Mouse (Mus musculus) skeletal muscle tissue, postnatal 0 days (tissue): Measurements from ENCODE around the gene Tmem33. TPM values are rescaled to one million over a fixed set of nuclear protein-coding genes. Genes with fewer than 3 reads are reported as not detected.

Experiments
- polyA plus RNA-seq: library from polyadenylated mRNA; unstranded; fragments of >200 nt; fragmentation: Nextera tagmentation; extraction: Ambion mirVana; gene quantifications from 2 replicates; pipeline ENCODE4 v1.2.1, GENCODE M21; 2015

Tmem33 gene
- polyA plus RNA-seq: 44.0 and 47.4 TPM in 2 replicates

GRCm38 (mm10) chr5:67260531-67261371, at the start of gene Tmem33:
Tmem33 (plus strand) TSS chr5:67260565.

GRCm38 (mm10) chr5:67306698-67307521, 46.5 kb downstream of the Tmem33 start, which contains the start of gene Slc30a9:
Slc30a9 (plus strand) TSS chr5:67306955.

Other genes starting within 250 kb of the Tmem33 start
- not detected in 2 replicates for gene Phox2b, start 161.3 kb upstream of the Tmem33 start, polyA plus RNA-seq
- 67.4 and 73.7 TPM in 2 replicates for gene Slc30a9, start 46.4 kb downstream of the Tmem33 start, polyA plus RNA-seq
- gene Bend4, start 167.7 kb downstream of the Tmem33 start, polyA plus RNA-seq: 1.3 and 1.8 TPM in 2 replicates